In the genomic region with DNA sequence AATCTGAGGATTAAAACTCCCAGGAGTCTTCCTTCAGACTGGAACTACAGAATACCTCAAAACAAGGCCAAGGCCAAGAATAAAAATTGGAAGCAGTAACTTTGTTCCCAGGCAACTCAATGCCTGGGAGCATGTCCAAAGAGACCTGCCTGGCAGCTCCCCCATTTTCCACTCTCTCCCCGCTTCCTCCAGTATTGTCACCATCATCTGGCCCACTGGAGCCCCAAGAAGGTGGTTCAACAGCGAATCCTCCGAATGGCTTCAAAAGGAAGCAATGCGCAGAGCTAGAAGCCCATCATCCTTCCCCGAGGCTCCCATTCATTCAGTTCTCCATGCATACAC, we compare ENCODE assay signal across 8 mouse cellular contexts. TPM values are rescaled to one million over a fixed set of nuclear protein-coding genes. Genes with fewer than 3 reads are reported as not detected.
A peak's percentile ranks its signal among the peaks of the same experiment; 100 is the strongest.
DNase-seq lines count a peak whose midpoint lies in the region; ATAC-seq lines count a peak whose summit lies in the region.

No protein-coding gene starts in this region.

- ATAC-seq in embryonic facial prominence, embryonic 15.5 days (ENCODE audit: insufficient number of reproducible peaks, low FRiP score, low TSS enrichment, low read depth) = no peak
- no peak for ATAC-seq in liver, embryonic 16.5 days (ENCODE audit: low read depth)
- no peak for ATAC-seq in megakaryocyte-erythroid progenitor cell, adult 5-6 weeks (replicated peaks; ENCODE audit: low FRiP score, low TSS enrichment, poor library complexity, severe bottlenecking)

- intact Hi-C loops in heart, postnatal 25 days (cut with DNase I) = no loop called here

- peak overlapping the region; percentile 99 for H3K27ac ChIP-seq in embryonic facial prominence, embryonic 15.5 days (replicated peaks)
- peak overlapping the region; percentile 99 for H3K27ac ChIP-seq in liver, embryonic 16.5 days (ENCODE audit: low read length)

- no peaks in the 10 kb centered on the region for H3K9me3 ChIP-seq in embryonic facial prominence, embryonic 15.5 days (replicated peaks)
- no peaks in the 10 kb centered on the region for H3K9me3 ChIP-seq in liver, embryonic 16.5 days (replicated peaks; ENCODE audit: control insufficient read depth, low read length)

- peaks cover 8% of the 10 kb centered on the region for H3K4me1 ChIP-seq in embryonic facial prominence, embryonic 15.5 days
- H3K4me1 ChIP-seq in liver, embryonic 16.5 days (ENCODE audit: control insufficient read depth, low read depth, low read length) = peaks cover 5% of the 10 kb centered on the region; the same call in 1 of the 2 replicates

- H3K4me2 ChIP-seq in embryonic facial prominence, embryonic 15.5 days (replicated peaks) = peak overlapping the region; percentile 87
- peak overlapping the region; percentile 95 for H3K4me2 ChIP-seq in liver, embryonic 16.5 days (ENCODE audit: low read depth, low read length)

- peak; percentile 7 for DNase-seq in ovary, postnatal 10 days (ENCODE audit: low spot score)
- DNase-seq in ovary, postnatal 36 days (ENCODE audit: low spot score) = no peak
- DNase-seq in heart, postnatal 25 days (ENCODE audit: low spot score) = peak; percentile 20
- DNase-seq in right cerebral cortex, postnatal 25 days = no peak
- no peak for DNase-seq in adipocyte (ENCODE audit: low spot score)

- peak overlapping the region; percentile 91 for H3K9ac ChIP-seq in embryonic facial prominence, embryonic 15.5 days
- peak overlapping the region; percentile 95 for H3K9ac ChIP-seq in liver, embryonic 16.5 days (ENCODE audit: low read depth, low read length)

- 0% methylated on average over 5 of the region's 5 CpGs for WGBS in embryonic facial prominence, embryonic 15.5 days
- WGBS in liver, embryonic 16.5 days (ENCODE audit: insufficient replicate concordance) = under 1% methylated on average over 5 of the region's 5 CpGs

- H3K4me3 ChIP-seq in embryonic facial prominence, embryonic 15.5 days (replicated peaks) = peak overlapping the region; percentile 92
- H3K4me3 ChIP-seq in liver, embryonic 16.5 days (ENCODE audit: low read depth, low read length) = peak overlapping the region; percentile 94

- no peaks in the 10 kb centered on the region for H3K27me3 ChIP-seq in embryonic facial prominence, embryonic 15.5 days
- H3K27me3 ChIP-seq in liver, embryonic 16.5 days (ENCODE audit: control insufficient read depth, insufficient read depth, low read depth, low read length) = no peaks in the 10 kb centered on the region

- H3K36me3 ChIP-seq in embryonic facial prominence, embryonic 15.5 days = peaks cover 15% of the 10 kb centered on the region
- peaks cover 16% of the 10 kb centered on the region for H3K36me3 ChIP-seq in liver, embryonic 16.5 days (ENCODE audit: control insufficient read depth, insufficient read depth)

RNA-seq across cellular contexts. Expression of a gene that starts 1.3 kb away (rescaled TPM):
- 71.2 TPM in 2 replicates for polyA plus RNA-seq in embryonic facial prominence, embryonic 15.5 days (2015; fragmentation: Nextera tagmentation; extraction: Ambion mirVana)
- total RNA-seq in heart, postnatal 25 days (2021) = 10 to 100 TPM; 34.5 to 43.3 TPM
- polyA plus RNA-seq in liver, embryonic 16.5 days (2015; fragmentation: Nextera tagmentation; extraction: Ambion mirVana) = 31.4 and 31.7 TPM in 2 replicates
- total RNA-seq in megakaryocyte-erythroid progenitor cell, adult 5-6 weeks (2014; fragmentation: Nextera tagmentation) = 97.6 and 109 TPM in 2 replicates
- 259 and 266 TPM in 2 replicates for total RNA-seq in megakaryocyte-erythroid progenitor cell, adult 5-6 weeks (2017)

Comparison
In these comparisons a context has a peak if more than half of its experiments do, and no peak if none do; other contexts are left out.
1. DNase-seq: peak in ovary, postnatal 10 days (single experiment) and heart, postnatal 25 days (single experiment); none in ovary, postnatal 36 days (single experiment), right cerebral cortex, postnatal 25 days (single experiment) and adipocyte (single experiment).